Mouse (Mus musculus) ES-Bruce4 (cell line): Measurements from ENCODE around the gene Skap2.

Source experiments
- CTCF ChIP-seq: IDR thresholded peaks from one replicate; pipeline ENCODE4 v1.8.1; 2011; ENCODE audit warnings: low read depth, low read length
- EP300 ChIP-seq: IDR thresholded peaks from 2 replicates; pipeline ENCODE4 v1.6.1; 2011; ENCODE audit warnings: low read depth, low read length; ENCODE audit not compliant: insufficient read depth
- POLR2A ChIP-seq: IDR thresholded peaks from one replicate; pipeline ENCODE4 v1.8.1; 2011; ENCODE audit warnings: low read length; ENCODE audit not compliant: insufficient read depth

DNA sequence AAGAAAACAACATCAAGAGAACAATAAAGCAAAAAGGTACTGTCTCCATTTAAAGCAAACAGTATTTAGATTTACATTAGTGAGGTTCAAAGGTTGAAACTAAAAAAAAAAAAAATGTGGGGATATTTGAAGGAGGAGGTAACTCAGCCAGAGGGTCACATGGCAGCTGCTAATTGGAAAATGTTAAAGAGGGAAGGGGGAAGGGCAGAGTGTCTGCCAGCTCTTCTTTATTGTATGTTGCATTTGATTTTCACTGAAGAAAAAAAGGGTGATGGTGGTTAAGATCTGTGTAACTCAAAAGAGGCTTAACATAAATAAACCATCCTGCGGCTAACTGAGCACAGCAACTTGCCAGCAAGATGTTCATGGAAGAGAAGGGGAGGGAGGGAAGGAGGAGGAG, 142.1 kb downstream of the Skap2 start:
- no peak for TF ChIP-seq CTCF
- TF ChIP-seq POLR2A: no peak
- no peak for TF ChIP-seq EP300
